Mouse (Mus musculus): ENCODE data around the gene Ostc. TPM values are rescaled to one million over a fixed set of nuclear protein-coding genes. Genes with fewer than 3 reads are reported as not detected.

Ostc gene
- total RNA-seq, 1 experiment from 2014 or later: 85.9 TPM

- no peak for DNase-seq
These were observed 859 bp upstream of the Ostc start for GRCm38 (mm10) chr3:130710103-130710502.

- no peak for DNase-seq
These were observed 715 bp downstream of the Ostc start for GRCm38 (mm10) chr3:130708529-130708928.

- no peak for DNase-seq
These were observed 7.0 kb downstream of the Ostc start for GRCm38 (mm10) chr3:130702289-130702688.

GRCm38 (mm10) chr3:130697622-130698021 lies 11.6 kb downstream of the Ostc start:
- no peak for DNase-seq

- DNase-seq: no peak
These were observed 14.5 kb downstream of the Ostc start for GRCm38 (mm10) chr3:130694705-130695104.

GRCm38 (mm10) chr3:130694041-130694593 lies 15.1 kb downstream of the Ostc start:
- no peak for DNase-seq

- no peak for DNase-seq
These were observed 17.6 kb downstream of the Ostc start for GRCm38 (mm10) chr3:130691596-130692170.

- peak; percentile 31 for DNase-seq
These were observed 18.2 kb downstream of the Ostc start for GRCm38 (mm10) chr3:130690834-130691595.

- DNase-seq: peak; percentile 83
These were observed 19.6 kb downstream of the Ostc start for GRCm38 (mm10) chr3:130689630-130690029.

GRCm38 (mm10) chr3:130687051-130687450 lies 22.2 kb downstream of the Ostc start:
- DNase-seq: no peak

- DNase-seq: no peak
These were observed 24.3 kb downstream of the Ostc start for GRCm38 (mm10) chr3:130685014-130685366.

GRCm38 (mm10) chr3:130684276-130685013 lies 24.8 kb downstream of the Ostc start:
- no peak for DNase-seq

- no peak for DNase-seq
These were observed 25.4 kb downstream of the Ostc start for GRCm38 (mm10) chr3:130683836-130684235.

GRCm38 (mm10) chr3:130682183-130682582 lies 27.1 kb downstream of the Ostc start:
- DNase-seq: no peak

GRCm38 (mm10) chr3:130681226-130681625 lies 28.0 kb downstream of the Ostc start:
- DNase-seq: no peak

GRCm38 (mm10) chr3:130677671-130678460 lies 31.4 kb downstream of the Ostc start:
- DNase-seq: no peak

- DNase-seq: peak; percentile 26
These were observed 38.0 kb downstream of the Ostc start for GRCm38 (mm10) chr3:130671291-130671690.

- no peak for DNase-seq
These were observed 46.7 kb downstream of the Ostc start for GRCm38 (mm10) chr3:130662496-130662895.

- DNase-seq: no peak
These were observed 48.6 kb downstream of the Ostc start for GRCm38 (mm10) chr3:130660619-130661018.

- no peak for DNase-seq
These were observed 59.7 kb downstream of the Ostc start for GRCm38 (mm10) chr3:130649569-130649968.

GRCm38 (mm10) chr3:130646110-130646810 lies 63.0 kb downstream of the Ostc start:
- DNase-seq: no peak

Measured in adrenal gland, postnatal 25 days (tissue).